Mouse (Mus musculus) heart, postnatal 0 days (tissue): Measurements from ENCODE around the gene Hspa8. TPM values are rescaled to one million over a fixed set of nuclear protein-coding genes. Genes with fewer than 3 reads are reported as not detected.

ENCODE experiments used
- ATAC-seq: fragments of 200-750 bp; cut with Nextera tagmentation; 2 replicates; pipeline ENCODE4 v1.8.0; 2017; ENCODE audit warnings: low read depth, moderate number of reproducible peaks, moderate library complexity; ENCODE audit not compliant: insufficient read depth
- DNase-seq: peaks from one replicate; pipeline ENCODE4 v3.0.0-alpha.2; 2016; ENCODE audit warnings: low spot score
- H3K27ac ChIP-seq: fragments of 300-500 bp; sonication (generic); 2 replicates; pipeline ENCODE4 v1.5.1; 2014; ENCODE audit warnings: low read depth, mild to moderate bottlenecking
- H3K27me3 ChIP-seq: fragments of 300-500 bp; sonication (generic); 2 replicates; pipeline ENCODE4 v1.6.1; 2014; ENCODE audit warnings: low read length, mixed read lengths; ENCODE audit not compliant: control insufficient read depth, insufficient read depth
- H3K36me3 ChIP-seq: fragments of 300-500 bp; sonication (generic); replicated peaks from 2 replicates; pipeline ENCODE4 v1.6.1; 2014; ENCODE audit warnings: low read length, mixed read lengths; ENCODE audit not compliant: control insufficient read depth, insufficient read depth
- H3K4me1 ChIP-seq: fragments of 300-500 bp; sonication (generic); 2 replicates; pipeline ENCODE4 v1.6.1; 2014; ENCODE audit warnings: antibody characterized with exemption; ENCODE audit not compliant: control insufficient read depth, insufficient read depth
- H3K4me2 ChIP-seq: fragments of 300-500 bp; sonication (generic); 2 replicates; pipeline ENCODE4 v1.6.1; 2014; ENCODE audit warnings: low read depth, mild to moderate bottlenecking, low read length, moderate library complexity
- H3K4me3 ChIP-seq: fragments of 300-500 bp; sonication (generic); 2 replicates; pipeline ENCODE4 v1.5.1; 2014; ENCODE audit warnings: low read depth, low read length
- H3K9ac ChIP-seq: fragments of 300-500 bp; sonication (generic); replicated peaks from 2 replicates; pipeline ENCODE4 v1.6.1; 2014; ENCODE audit warnings: low read depth, low read length, mixed read lengths
- H3K9me3 ChIP-seq: fragments of 300-500 bp; sonication (generic); replicated peaks from 2 replicates; pipeline ENCODE4 v1.6.1; 2016; ENCODE audit warnings: low read length; ENCODE audit not compliant: control insufficient read depth
- CTCF ChIP-seq: IDR thresholded peaks from 2 replicates; pipeline ENCODE4 v1.5.1; 2016; ENCODE audit warnings: antibody characterized with exemption, control low read depth, low read depth
- EP300 ChIP-seq: IDR thresholded peaks from 2 replicates; pipeline ENCODE4 v1.6.1; 2016; ENCODE audit warnings: antibody characterized with exemption, low read depth
- WGBS: fragments of 180-500 bp; shearing (Covaris S2); extraction: QIAGEN DNeasy Blood & Tissue Kit; methylation state at CpG from one replicate; pipeline ENCODE4 v1.1.7; 2014; 5-methylcytosine and 5-hydroxymethylcytosine counted together
- polyA plus RNA-seq: library from polyadenylated mRNA; unstranded; fragments of >200 nt; fragmentation: Nextera tagmentation; extraction: Ambion mirVana; gene quantifications from 2 replicates; pipeline ENCODE4 v1.2.1, GENCODE M21; 2015
- total RNA-seq: library from RNA; depleted of rRNA; stranded (reverse); fragments of >200 nt; gene quantifications from 2 replicates; pipeline ENCODE4 v1.2.3, GENCODE M21; 2014; ENCODE audit warnings: low replicate concordance

The Hspa8 gene
- total and polyA plus RNA-seq, 2 experiments from 2014 or later, result 1,298 to 2,627 TPM

- Histone ChIP-seq H3K4me2 (0 out of 2 replicates have a peak overlapping the region, but pooled peaks have one; percentile 12), H3K9ac (no peak overlapping the region), H3K27me3 (no peaks in the 10 kb centered on the region), H3K36me3 (no peaks in the 10 kb centered on the region), H3K9me3 (no peaks in the 10 kb centered on the region), H3K4me1 (peaks cover 15% of the 10 kb centered on the region), H3K4me3 (no peak overlapping the region), H3K27ac (peak overlapping the region; percentile 87)
- WGBS, result 49% methylated on average over 11 of the region's 11 CpGs
- DNase-seq (peak; percentile 58), ATAC-seq (peak; percentile 62)
- TF ChIP-seq CTCF, result no peak
- peak; percentile 44; the same call in 1 of the 2 replicates for TF ChIP-seq EP300
These were observed 19.7 kb upstream of the Hspa8 start for GRCm38 (mm10) chr9:40780892-40781725.

GRCm38 (mm10) chr9:40781726-40782581 is 18.8 kb upstream of the Hspa8 start:
- 37% methylated on average over 26 of the region's 26 CpGs for WGBS
- peak; percentile 26; the same call in 1 of the 2 replicates for ATAC-seq
- no peak overlapping the region for H3K9ac ChIP-seq

GRCm38 (mm10) chr9:40783641-40784373 is 17.0 kb upstream of the Hspa8 start:
- TF ChIP-seq EP300 (no peak), CTCF (no peak)
- Histone ChIP-seq H3K9ac (no peak overlapping the region), H3K4me1 (peaks cover 11% of the 10 kb centered on the region), H3K4me2 (peak overlapping the region; percentile 23; the same call in 1 of the 2 replicates), H3K4me3 (no peak overlapping the region), H3K27me3 (no peaks in the 10 kb centered on the region), H3K9me3 (no peaks in the 10 kb centered on the region), H3K27ac (peak overlapping the region; percentile 84), H3K36me3 (no peaks in the 10 kb centered on the region)
- WGBS, result 37% methylated on average over 13 of the region's 13 CpGs
- ATAC-seq, result peak; percentile 69
- peak; percentile 79 for DNase-seq

More at GRCm38 (mm10) chr9:40781726-40782581, 18.8 kb upstream of the Hspa8 start:
- DNase-seq, result no peak
- Histone ChIP-seq H3K27ac (peak overlapping the region; percentile 87), H3K4me1 (peaks cover 11% of the 10 kb centered on the region), H3K4me3 (peak overlapping the region; percentile 22; the same call in 1 of the 2 replicates), H3K27me3 (no peaks in the 10 kb centered on the region), H3K9me3 (no peaks in the 10 kb centered on the region), H3K36me3 (no peaks in the 10 kb centered on the region), H3K4me2 (peak overlapping the region; percentile 32)
- TF ChIP-seq CTCF (no peak), EP300 (no peak)

- H3K4me2 ChIP-seq, result peak overlapping the region; percentile 23
- no peaks in the 10 kb centered on the region for H3K9me3 ChIP-seq
- no peak overlapping the region for H3K9ac ChIP-seq
- TF ChIP-seq CTCF, result no peak
- no peak for DNase-seq
- H3K27me3 ChIP-seq, result no peaks in the 10 kb centered on the region
- H3K4me3 ChIP-seq, result no peak overlapping the region
- H3K27ac ChIP-seq, result peak overlapping the region; percentile 84
- 23% methylated on average over 9 of the region's 9 CpGs for WGBS
- H3K4me1 ChIP-seq, result peaks cover 11% of the 10 kb centered on the region
- no peak; the same call in 1 of the 2 replicates for ATAC-seq
- no peaks in the 10 kb centered on the region for H3K36me3 ChIP-seq
These were observed 16.3 kb upstream of the Hspa8 start for GRCm38 (mm10) chr9:40784374-40784967.
